Mouse (Mus musculus) hindbrain, embryonic 16.5 days (tissue): ENCODE measurements at regions not wholly inside any gene's neighbourhood (a gene's known extent, or its start where the extent isn't known, plus 50 kb on each side); places are given as distances from the start of the nearest gene placed in this dataset.
A peak's percentile ranks its signal among the peaks of the same experiment; 100 is the strongest.

Experiments
- ATAC-seq: fragments of 200-750 bp; cut with Nextera tagmentation; 2 replicates; pipeline ENCODE4 v1.8.0; 2017; ENCODE audit warnings: moderate TSS enrichment, moderate library complexity
- H3K27ac ChIP-seq: fragments of 300-500 bp; sonication (generic); 2 replicates; pipeline ENCODE4 v1.5.1; 2014; ENCODE audit warnings: low read depth, mild to moderate bottlenecking, control low read depth, low read length, moderate library complexity
- H3K27me3 ChIP-seq: fragments of 300-500 bp; sonication (generic); replicated peaks from 2 replicates; pipeline ENCODE4 v1.6.1; 2014; ENCODE audit warnings: low read length; ENCODE audit not compliant: control insufficient read depth, insufficient read depth
- H3K36me3 ChIP-seq: fragments of 300-500 bp; sonication (generic); 2 replicates; pipeline ENCODE4 v1.6.1; 2014; ENCODE audit warnings: mild to moderate bottlenecking, low read length, moderate library complexity, mixed read lengths; ENCODE audit not compliant: control insufficient read depth, insufficient read depth
- H3K4me1 ChIP-seq: fragments of 300-500 bp; sonication (generic); 2 replicates; pipeline ENCODE4 v1.6.1; 2014; ENCODE audit warnings: low read depth, low read length; ENCODE audit not compliant: control insufficient read depth, insufficient read depth
- H3K4me2 ChIP-seq: fragments of 300-500 bp; sonication (generic); 2 replicates; pipeline ENCODE4 v1.6.1; 2014; ENCODE audit warnings: mild to moderate bottlenecking, low read length, control low read depth, moderate library complexity
- H3K4me3 ChIP-seq: fragments of 300-500 bp; sonication (generic); 2 replicates; pipeline ENCODE4 v1.5.1; 2014; ENCODE audit warnings: mild to moderate bottlenecking, low read length, control low read depth, moderate library complexity
- H3K9ac ChIP-seq: fragments of 300-500 bp; sonication (generic); 2 replicates; pipeline ENCODE4 v1.6.1; 2014; ENCODE audit warnings: low read depth, mild to moderate bottlenecking, control low read depth, low read length, moderate library complexity
- H3K9me3 ChIP-seq: fragments of 300-500 bp; sonication (generic); 2 replicates; pipeline ENCODE4 v1.6.1; 2014; ENCODE audit warnings: mild to moderate bottlenecking, low read length, moderate library complexity; ENCODE audit not compliant: control insufficient read depth
- WGBS: fragments of 180-500 bp; shearing (Covaris S2); extraction: QIAGEN DNeasy Blood & Tissue Kit; methylation state at CpG from one replicate; pipeline ENCODE4 v1.1.7; 2014; 5-methylcytosine and 5-hydroxymethylcytosine counted together

DNA sequence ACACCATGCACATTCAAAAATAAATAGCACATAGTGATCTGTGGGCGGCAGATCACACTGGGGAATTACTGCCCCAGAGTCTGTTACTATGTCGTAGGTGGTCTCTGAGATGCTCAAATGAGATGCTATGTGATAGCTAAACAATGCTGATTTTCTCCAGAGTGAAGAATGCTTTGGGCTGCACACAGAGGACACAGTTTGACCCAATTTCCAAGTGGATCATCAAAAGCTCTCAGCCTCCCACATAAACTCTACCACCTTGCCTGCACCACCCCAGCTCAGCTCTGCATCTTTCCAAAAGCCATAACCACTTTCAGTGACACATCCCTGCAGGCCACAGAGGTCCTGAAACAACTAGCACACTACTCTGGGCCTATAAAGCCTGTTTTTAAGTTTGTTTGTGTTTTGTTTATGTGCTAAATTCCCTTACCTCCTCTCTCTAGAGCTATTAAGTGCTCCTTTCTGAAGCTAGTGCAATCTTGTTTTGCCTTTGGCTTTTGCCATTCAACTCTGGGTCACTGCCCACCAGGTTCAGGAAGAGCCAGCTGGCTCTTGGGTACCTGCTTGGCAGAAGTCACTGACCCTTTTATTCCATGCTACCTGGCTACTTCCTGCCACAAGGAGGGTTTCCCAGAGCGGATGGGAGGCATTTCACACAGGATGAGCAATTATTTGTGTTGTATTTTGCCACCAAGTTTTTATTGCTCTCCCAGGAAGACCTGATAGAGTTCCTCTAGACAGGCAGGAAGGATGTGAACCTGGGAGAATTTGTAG lies 73.3 kb upstream of the 2610301B20Rik start:
- H3K27me3 ChIP-seq = no peaks in the 10 kb centered on the region
- no peak overlapping the region for H3K4me3 ChIP-seq
- 84% methylated on average over 3 of the region's 3 CpGs for WGBS
- H3K9me3 ChIP-seq = no peaks in the 10 kb centered on the region
- H3K36me3 ChIP-seq = no peaks in the 10 kb centered on the region
- no peak overlapping the region for H3K4me2 ChIP-seq
- ATAC-seq = no peak
- H3K4me1 ChIP-seq = no peaks in the 10 kb centered on the region
- no peak overlapping the region for H3K9ac ChIP-seq
- H3K27ac ChIP-seq = no peak overlapping the region

- Histone ChIP-seq H3K9me3 (no peaks in the 10 kb centered on the region), H3K27ac (no peak overlapping the region), H3K9ac (no peak overlapping the region), H3K4me1 (no peaks in the 10 kb centered on the region), H3K36me3 (no peaks in the 10 kb centered on the region), H3K4me2 (no peak overlapping the region), H3K27me3 (no peaks in the 10 kb centered on the region), H3K4me3 (no peak overlapping the region)
- ATAC-seq = no peak
- WGBS = 34% methylated on average over 1 of the region's 1 CpGs
These were observed 69.6 kb upstream of the 2610301B20Rik start for GRCm38 (mm10) chr4:10804735-10805134.

- 68% methylated on average over 3 of the region's 3 CpGs for WGBS
- no peak overlapping the region for H3K9ac ChIP-seq
These were observed 67.0 kb upstream of the 2610301B20Rik start for GRCm38 (mm10) chr4:10807260-10807659.

GRCm38 (mm10) chr4:10812931-10813330 lies 61.4 kb upstream of the 2610301B20Rik start:
- WGBS = 85% methylated on average over 2 of the region's 2 CpGs
- ATAC-seq = no peak
- H3K9ac ChIP-seq = no peak overlapping the region
- no peaks in the 10 kb centered on the region for H3K4me1 ChIP-seq
- H3K36me3 ChIP-seq = no peaks in the 10 kb centered on the region
- no peak overlapping the region for H3K27ac ChIP-seq
- H3K4me2 ChIP-seq = no peak overlapping the region
- no peak overlapping the region for H3K4me3 ChIP-seq
- H3K9me3 ChIP-seq = no peaks in the 10 kb centered on the region
- H3K27me3 ChIP-seq = no peaks in the 10 kb centered on the region

More at GRCm38 (mm10) chr4:10807260-10807659, 67.0 kb upstream of the 2610301B20Rik start:
- no peak overlapping the region for H3K4me3 ChIP-seq
- no peaks in the 10 kb centered on the region for H3K27me3 ChIP-seq
- H3K36me3 ChIP-seq = no peaks in the 10 kb centered on the region
- no peak overlapping the region for H3K27ac ChIP-seq
- no peak overlapping the region for H3K4me2 ChIP-seq
- peak; percentile 48; the same call in 1 of the 2 replicates for ATAC-seq
- no peaks in the 10 kb centered on the region for H3K9me3 ChIP-seq
- H3K4me1 ChIP-seq = no peaks in the 10 kb centered on the region
